Mouse (Mus musculus) midbrain, embryonic 16.5 days (tissue): ENCODE measurements at regions not wholly inside any gene's neighbourhood (a gene's known extent, or its start where the extent isn't known, plus 50 kb on each side); places are given as distances from the start of the nearest gene placed in this dataset.

Experiments
- ATAC-seq: fragments of 200-750 bp; cut with Nextera tagmentation; 2 replicates; pipeline ENCODE4 v1.8.0; 2017; ENCODE audit warnings: moderate TSS enrichment
- H3K27ac ChIP-seq: fragments of 300-500 bp; sonication (generic); 2 replicates; pipeline ENCODE4 v1.5.1; 2014; ENCODE audit warnings: mild to moderate bottlenecking, low read length, mixed read lengths
- H3K27me3 ChIP-seq: fragments of 300-500 bp; sonication (generic); 2 replicates; pipeline ENCODE4 v1.6.1; 2014; ENCODE audit warnings: low read depth, low read length, mixed read lengths; ENCODE audit not compliant: control insufficient read depth, insufficient read depth
- H3K36me3 ChIP-seq: fragments of 300-500 bp; sonication (generic); 2 replicates; pipeline ENCODE4 v1.6.1; 2014; ENCODE audit warnings: mild to moderate bottlenecking, low read length, moderate library complexity, mixed read lengths; ENCODE audit not compliant: control insufficient read depth, insufficient read depth
- H3K4me1 ChIP-seq: fragments of 300-500 bp; sonication (generic); 2 replicates; pipeline ENCODE4 v1.6.1; 2014; ENCODE audit warnings: mild to moderate bottlenecking, low read length, mixed read lengths; ENCODE audit not compliant: control insufficient read depth, insufficient read depth
- H3K4me2 ChIP-seq: fragments of 300-500 bp; sonication (generic); 2 replicates; pipeline ENCODE4 v1.6.1; 2014; ENCODE audit warnings: mild to moderate bottlenecking, low read length, mixed read lengths
- H3K4me3 ChIP-seq: fragments of 300-500 bp; sonication (generic); 2 replicates; pipeline ENCODE4 v1.5.1; 2014; ENCODE audit warnings: low read depth, mild to moderate bottlenecking, low read length, moderate library complexity, mixed read lengths
- H3K9ac ChIP-seq: fragments of 300-500 bp; sonication (generic); 2 replicates; pipeline ENCODE4 v1.6.1; 2014; ENCODE audit warnings: low read depth, low read length, mixed read lengths
- H3K9me3 ChIP-seq: fragments of 300-500 bp; sonication (generic); replicated peaks from 2 replicates; pipeline ENCODE4 v1.6.1; 2014; ENCODE audit warnings: mild to moderate bottlenecking, low read length, mixed read lengths; ENCODE audit not compliant: control insufficient read depth, poor library complexity, severe bottlenecking
- WGBS: fragments of 180-500 bp; shearing (Covaris S2); extraction: QIAGEN DNeasy Blood & Tissue Kit; methylation state at CpG from one replicate; pipeline ENCODE4 v1.1.7; 2014; 5-methylcytosine and 5-hydroxymethylcytosine counted together

- WGBS: 90% methylated on average over 12 of the region's 12 CpGs
- Histone ChIP-seq H3K9me3 (no peaks in the 10 kb centered on the region), H3K4me2 (no peak overlapping the region), H3K27ac (no peak overlapping the region), H3K27me3 (no peaks in the 10 kb centered on the region), H3K4me3 (no peak overlapping the region), H3K9ac (no peak overlapping the region), H3K36me3 (no peaks in the 10 kb centered on the region), H3K4me1 (no peaks in the 10 kb centered on the region)
- no peak for ATAC-seq
Observed at GRCm38 (mm10) chr9:47999632-48000031, 162.2 kb upstream of the Nxpe4 start.

DNA sequence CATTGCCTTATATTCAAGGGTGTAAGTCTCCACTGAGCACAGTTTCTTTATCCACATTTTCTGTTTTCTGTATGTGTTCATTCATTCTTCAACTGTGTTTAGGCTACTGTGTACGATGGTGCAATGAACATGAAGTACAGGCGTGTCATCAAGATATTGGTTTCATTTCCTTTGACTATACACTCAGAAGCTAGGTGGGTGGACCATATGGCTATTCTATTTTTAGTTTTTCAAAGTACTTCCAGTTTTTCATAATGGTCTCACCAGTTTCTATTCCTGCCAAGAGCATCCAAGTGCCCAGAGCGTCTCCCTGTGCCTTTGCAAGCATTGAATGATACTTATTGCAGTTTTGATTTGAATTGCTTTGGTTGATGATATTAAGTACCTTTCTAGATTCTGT is 132.8 kb upstream of the Nxpe4 start:
- H3K27ac ChIP-seq: no peak overlapping the region
- no peak overlapping the region for H3K4me2 ChIP-seq
- no peak overlapping the region for H3K9ac ChIP-seq
- WGBS: 93% methylated on average over 3 of the region's 3 CpGs
- H3K36me3 ChIP-seq: no peaks in the 10 kb centered on the region
- no peak for ATAC-seq
- no peaks in the 10 kb centered on the region for H3K27me3 ChIP-seq
- H3K4me1 ChIP-seq: no peaks in the 10 kb centered on the region
- no peaks in the 10 kb centered on the region for H3K9me3 ChIP-seq
- H3K4me3 ChIP-seq: no peak overlapping the region

DNA sequence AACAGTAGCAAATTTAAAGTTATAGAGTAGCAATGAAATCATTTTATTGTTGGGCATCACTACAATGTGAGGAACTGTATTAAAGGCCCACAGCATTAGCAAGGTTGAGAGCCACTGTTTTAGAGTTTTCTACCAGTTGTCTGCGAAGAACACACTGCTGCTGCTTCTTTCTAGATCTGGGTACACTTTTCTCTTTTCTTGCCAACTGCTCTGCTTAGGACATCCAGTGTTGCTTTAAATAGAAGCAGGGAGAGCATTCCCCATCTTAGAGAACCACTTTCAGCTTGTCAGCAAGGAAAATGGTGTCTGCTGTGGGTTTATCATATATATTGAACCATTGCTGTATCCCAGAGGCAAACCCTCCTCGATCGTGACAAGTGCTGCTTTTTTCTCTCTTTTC is 131.0 kb upstream of the Nxpe4 start:
- H3K36me3 ChIP-seq: no peaks in the 10 kb centered on the region
- H3K9me3 ChIP-seq: no peaks in the 10 kb centered on the region
- no peak overlapping the region for H3K9ac ChIP-seq
- no peak overlapping the region for H3K27ac ChIP-seq
- no peak overlapping the region for H3K4me2 ChIP-seq
- no peak for ATAC-seq
- WGBS: 79% methylated on average over 3 of the region's 3 CpGs
- no peaks in the 10 kb centered on the region for H3K4me1 ChIP-seq
- H3K27me3 ChIP-seq: no peaks in the 10 kb centered on the region
- no peak overlapping the region for H3K4me3 ChIP-seq

DNA sequence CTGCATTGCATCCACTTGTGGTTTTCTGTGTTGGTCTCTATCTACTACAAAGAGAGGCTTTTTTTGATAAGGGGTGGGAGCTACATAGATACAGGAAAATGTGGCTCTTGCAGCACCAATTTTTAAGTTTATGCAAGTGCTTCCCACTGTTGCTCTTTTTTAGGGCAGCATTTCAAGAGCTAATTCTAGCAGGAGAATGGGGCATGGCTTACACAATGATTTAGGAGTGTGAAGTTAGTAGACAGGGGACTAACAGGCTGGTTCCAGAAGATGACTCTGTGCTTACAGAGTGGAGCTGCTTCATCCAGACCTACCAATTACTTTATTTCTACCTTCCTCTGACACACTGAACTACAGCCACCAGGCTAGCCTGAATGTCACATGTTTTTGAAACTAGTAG is 125.9 kb upstream of the Nxpe4 start:
- Histone ChIP-seq H3K4me2 (no peak overlapping the region), H3K27me3 (no peaks in the 10 kb centered on the region), H3K9me3 (no peaks in the 10 kb centered on the region), H3K36me3 (no peaks in the 10 kb centered on the region), H3K4me1 (no peaks in the 10 kb centered on the region), H3K4me3 (no peak overlapping the region), H3K27ac (no peak overlapping the region), H3K9ac (no peak overlapping the region)
- ATAC-seq: no peak

DNA sequence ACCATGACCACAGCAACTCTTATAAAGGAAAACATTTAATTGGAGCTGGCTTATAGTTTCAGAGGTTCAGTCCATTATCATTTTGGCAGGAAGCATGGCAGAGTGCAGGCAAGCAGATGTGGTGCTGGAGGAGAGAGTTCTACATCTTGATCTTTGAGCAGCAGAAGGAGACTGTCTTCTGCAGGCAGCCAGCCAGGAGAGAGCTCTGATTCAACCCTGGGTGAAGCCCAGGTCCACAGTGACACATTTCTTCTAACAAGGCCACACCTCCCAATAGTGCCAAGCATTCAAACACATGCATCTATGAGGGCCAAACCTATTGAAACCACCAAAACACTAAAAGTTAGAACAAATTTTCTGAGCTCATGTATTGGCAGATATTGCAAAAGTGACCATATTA is 117.0 kb upstream of the Nxpe4 start:
- H3K9ac ChIP-seq: no peak overlapping the region
- no peaks in the 10 kb centered on the region for H3K9me3 ChIP-seq
- ATAC-seq: no peak
- H3K36me3 ChIP-seq: no peaks in the 10 kb centered on the region
- no peaks in the 10 kb centered on the region for H3K4me1 ChIP-seq
- H3K4me2 ChIP-seq: no peak overlapping the region
- no peak overlapping the region for H3K4me3 ChIP-seq
- H3K27me3 ChIP-seq: no peaks in the 10 kb centered on the region
- no peak overlapping the region for H3K27ac ChIP-seq

- Histone ChIP-seq H3K4me1 (no peaks in the 10 kb centered on the region), H3K27ac (no peak overlapping the region), H3K4me2 (no peak overlapping the region), H3K27me3 (no peaks in the 10 kb centered on the region), H3K36me3 (no peaks in the 10 kb centered on the region), H3K9ac (no peak overlapping the region), H3K4me3 (no peak overlapping the region), H3K9me3 (no peaks in the 10 kb centered on the region)
- no peak for ATAC-seq
- WGBS: 44% methylated on average over 4 of the region's 4 CpGs
Observed at GRCm38 (mm10) chr9:48047846-48048245, 114.0 kb upstream of the Nxpe4 start.

GRCm38 (mm10) chr9:48053580-48053979 is 108.2 kb upstream of the Nxpe4 start:
- Histone ChIP-seq H3K9ac (no peak overlapping the region), H3K27me3 (no peaks in the 10 kb centered on the region), H3K4me3 (no peak overlapping the region), H3K27ac (no peak overlapping the region), H3K4me1 (no peaks in the 10 kb centered on the region), H3K4me2 (no peak overlapping the region), H3K36me3 (no peaks in the 10 kb centered on the region), H3K9me3 (no peaks in the 10 kb centered on the region)
- 71% methylated on average over 4 of the region's 4 CpGs for WGBS
- ATAC-seq: no peak

- Histone ChIP-seq H3K27me3 (no peaks in the 10 kb centered on the region), H3K4me3 (no peak overlapping the region), H3K9ac (no peak overlapping the region), H3K9me3 (no peaks in the 10 kb centered on the region), H3K27ac (no peak overlapping the region), H3K4me2 (no peak overlapping the region), H3K36me3 (no peaks in the 10 kb centered on the region), H3K4me1 (no peaks in the 10 kb centered on the region)
- ATAC-seq: no peak
- WGBS: 67% methylated on average over 10 of the region's 10 CpGs
Observed at GRCm38 (mm10) chr9:48055246-48055645, 106.6 kb upstream of the Nxpe4 start.

- no peak overlapping the region for H3K27ac ChIP-seq
Observed at GRCm38 (mm10) chr9:48058599-48058998, 103.2 kb upstream of the Nxpe4 start.

More at GRCm38 (mm10) chr9:48058599-48058998, 103.2 kb upstream of the Nxpe4 start:
- no peak for ATAC-seq
- no peaks in the 10 kb centered on the region for H3K27me3 ChIP-seq
- H3K4me2 ChIP-seq: no peak overlapping the region
- no peaks in the 10 kb centered on the region for H3K9me3 ChIP-seq
- H3K4me1 ChIP-seq: no peaks in the 10 kb centered on the region
- H3K36me3 ChIP-seq: no peaks in the 10 kb centered on the region
- no peak overlapping the region for H3K9ac ChIP-seq
- no peak overlapping the region for H3K4me3 ChIP-seq
- 53% methylated on average over 8 of the region's 8 CpGs for WGBS
